8 mouse cellular contexts compared by ENCODE assay signal in genomic region chr8:12502321-12502775, GRCm38 (mm10).
DNase-seq lines count a peak whose midpoint lies in the region; ATAC-seq and TF ChIP-seq lines count a peak whose summit lies in the region.

No protein-coding gene starts in this region.

- peaks cover 8% of the 10 kb centered on the region; the same call in 1 of the 2 replicates for H3K4me1 ChIP-seq in intestine, embryonic 15.5 days (replicated peaks)
- peaks cover 50% of the 10 kb centered on the region for H3K4me1 ChIP-seq in midbrain, embryonic 11.5 days (ENCODE audit: control insufficient read depth, insufficient read depth, low read length)

- no peak overlapping the region for H3K27ac ChIP-seq in gastrocnemius, adult 2 months
- H3K27ac ChIP-seq in intestine, embryonic 15.5 days, result no peak overlapping the region
- H3K27ac ChIP-seq in midbrain, embryonic 11.5 days (ENCODE audit: low read depth, low read length), result peak overlapping the region; percentile 89

- H3K9me3 ChIP-seq in intestine, embryonic 15.5 days, result no peaks in the 10 kb centered on the region
- no peaks in the 10 kb centered on the region for H3K9me3 ChIP-seq in midbrain, embryonic 11.5 days (ENCODE audit: control insufficient read depth, low read length)

- peak overlapping the region; percentile 53 for H3K4me3 ChIP-seq in gastrocnemius, adult 2 months
- peak overlapping the region; percentile 21 for H3K4me3 ChIP-seq in intestine, embryonic 15.5 days (replicated peaks)
- peak overlapping the region; percentile 3; the same call in 1 of the 2 replicates for H3K4me3 ChIP-seq in midbrain, embryonic 11.5 days (ENCODE audit: low read depth, low read length)

- H3K36me3 ChIP-seq in intestine, embryonic 15.5 days, result no peaks in the 10 kb centered on the region
- H3K36me3 ChIP-seq in midbrain, embryonic 11.5 days (ENCODE audit: control insufficient read depth, insufficient read depth, low read length), result no peaks in the 10 kb centered on the region

- TF ChIP-seq CTCF in gastrocnemius, adult 2 months (IDR thresholded peaks at IDR 0.05), result no peak

- H3K9ac ChIP-seq in intestine, embryonic 15.5 days, result no peak overlapping the region
- H3K9ac ChIP-seq in midbrain, embryonic 11.5 days (ENCODE audit: low read length), result peak overlapping the region; percentile 0; the same call in 1 of the 2 replicates

- peaks cover 74% of the 10 kb centered on the region for H3K27me3 ChIP-seq in intestine, embryonic 15.5 days (replicated peaks)
- peaks cover 8% of the 10 kb centered on the region for H3K27me3 ChIP-seq in midbrain, embryonic 11.5 days (ENCODE audit: control insufficient read depth, insufficient read depth, low read length)

- under 1% methylated on average over 22 of the region's 22 CpGs for WGBS in intestine, embryonic 15.5 days
- WGBS in midbrain, embryonic 11.5 days, result 0% methylated on average over 22 of the region's 22 CpGs

- H3K4me2 ChIP-seq in intestine, embryonic 15.5 days (replicated peaks), result peak overlapping the region; percentile 54
- peak overlapping the region; percentile 37 for H3K4me2 ChIP-seq in midbrain, embryonic 11.5 days

- DNase-seq in gastrocnemius, adult 2 months, result no peak
- DNase-seq in gastrocnemius, postnatal 4 days (ENCODE audit: low spot score in 2 of 2), result no peak
- DNase-seq in embryo, embryonic 10 days (ENCODE audit: low spot score), result peak; percentile 70
- DNase-seq in midbrain, embryonic 11.5 days (ENCODE audit: low spot score, missing footprints), result peak; percentile 93
- DNase-seq in ovary, postnatal 14 days (ENCODE audit: low spot score), result no peak
- no peak for DNase-seq in adrenal gland, postnatal 10 days

- intact Hi-C loops in gastrocnemius, adult 2 months (cut with DNase I), result no loop called here

- no peak for ATAC-seq in intestine, embryonic 15.5 days
- peak; percentile 87 for ATAC-seq in midbrain, embryonic 11.5 days (ENCODE audit: low FRiP score)
- no peak for ATAC-seq in erythroblast, adult 5-6 weeks (replicated peaks; ENCODE audit: low FRiP score, poor library complexity, severe bottlenecking)

Comparison
In these comparisons a context has a peak if more than half of its experiments do, and no peak if none do; other contexts are left out.
1. DNase-seq: peak in embryo, embryonic 10 days (single experiment) and midbrain, embryonic 11.5 days (single experiment); none in gastrocnemius, adult 2 months (single experiment), gastrocnemius, postnatal 4 days (0 of 2), ovary, postnatal 14 days (single experiment) and adrenal gland, postnatal 10 days (single experiment).
2. H3K4me3 ChIP-seq: peak in every context shown above with its lines; median percentile 53 in gastrocnemius, adult 2 months; 21 in intestine, embryonic 15.5 days; 3 in midbrain, embryonic 11.5 days.